Mouse (Mus musculus) heart, postnatal 14 days (tissue): ENCODE measurements around the gene Scaf11. TPM values are rescaled to one million over a fixed set of nuclear protein-coding genes. Genes with fewer than 3 reads are reported as not detected.
A peak's percentile ranks its signal among the peaks of the same experiment; 100 is the strongest.
"Not testable (repeated sequence)": the region's sequence is repeated elsewhere in the genome, so short reads cannot be mapped to it uniquely, and the experiment has no call there.

ENCODE experiments used
- DNase-seq, 2 experiments: peaks; one replicate each; pipeline ENCODE4 v3.0.0; 2021 to 2022
- intact Hi-C: fragments of 180-260 bp; cut with DNase I; formaldehyde crosslinking; loops from one replicate; pipeline ENCODE4 v1.15.1; 2025
- long read RNA-seq, 2 experiments: library from polyadenylated mRNA; stranded (forward); transcript quantifications; one replicate each; pipeline ENCODE4 v2.0.0; 2021
- total RNA-seq, 2 experiments: library from RNA; stranded (reverse); gene quantifications; 2 replicates each; pipeline ENCODE4 v1.2.3; 2021

Gene Scaf11
- total RNA-seq: 10 to 100 TPM; 48.8 to 49.6 TPM
- long read RNA-seq, experiment 1, full-length matches to known transcripts: 3 of 8 reads
- long read RNA-seq, experiment 1, partial matches to known transcripts: 1 of 8 reads
- long read RNA-seq, experiment 1, other reads (novel, unspliced or antisense): 4 of 8 reads
- long read RNA-seq, experiment 2, full-length matches to known transcripts: 7 of 15 reads
- long read RNA-seq, experiment 2, partial matches to known transcripts: 1 of 15 reads
- long read RNA-seq, experiment 2, other reads (novel, unspliced or antisense): 7 of 15 reads

- DNase-seq: peak; percentile 98
- intact Hi-C loops: loop anchor here (1.0 to 5.0 kb wide), 2 partner anchors 13 to 174 kb away; partner anchors contain the start of gene Arid2
These were observed at the start of gene Scaf11 for GRCm38 (mm10) chr15:96460730-96461540. Gene Scaf11, minus strand, starts transcription at chr15:96460843.

- intact Hi-C loops: no loop called here
- peak; percentile 53 to 72 for DNase-seq
These were observed 46.6 kb upstream of the Scaf11 start for GRCm38 (mm10) chr15:96507097-96507840.

GRCm38 (mm10) chr15:96497646-96498045 is 37.0 kb upstream of the Scaf11 start:
- intact Hi-C loops: no loop called here

DNA sequence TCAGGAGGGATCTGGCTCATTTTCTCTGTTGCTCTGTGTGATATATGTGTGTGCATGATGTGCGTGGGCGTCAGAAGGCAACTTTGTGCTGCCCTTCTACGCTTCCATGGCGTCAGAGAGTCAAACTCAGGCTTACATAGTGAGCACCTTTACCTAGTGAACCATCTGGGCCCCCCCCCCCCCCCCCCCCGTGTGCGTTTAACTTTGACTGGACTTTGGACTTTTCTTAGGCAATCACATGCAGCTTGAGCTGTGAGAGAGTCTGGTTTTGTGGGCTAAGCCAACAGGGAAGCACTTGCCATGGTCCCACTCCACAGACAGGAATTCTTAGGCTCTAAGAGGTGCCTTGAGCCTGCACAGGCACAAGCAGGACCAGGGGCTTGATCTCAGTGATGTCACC is 33.6 kb upstream of the Scaf11 start:
- intact Hi-C loops: no loop called here
- no peak for DNase-seq

More at GRCm38 (mm10) chr15:96497646-96498045, 37.0 kb upstream of the Scaf11 start:
- DNase-seq: no peak

DNA sequence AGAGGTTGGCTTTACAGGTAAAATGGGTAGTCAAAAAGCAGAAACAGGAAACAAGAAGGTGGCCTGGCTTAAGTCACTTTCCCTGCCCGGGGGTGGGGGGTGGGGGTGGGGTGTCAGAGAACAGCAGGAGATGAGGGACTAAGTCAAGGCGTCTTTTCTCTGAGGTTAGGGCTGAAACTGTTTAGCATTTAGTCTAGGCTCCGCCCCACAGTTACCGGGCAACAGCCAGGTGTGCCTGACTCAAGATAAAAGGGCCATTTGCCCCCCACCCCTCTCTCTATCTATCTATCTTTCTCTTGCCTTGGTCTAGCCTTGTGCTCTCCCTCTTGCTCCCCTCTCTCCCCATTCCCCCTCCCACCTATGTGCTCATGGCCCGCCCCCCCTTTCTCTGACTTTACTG is 32.9 kb upstream of the Scaf11 start:
- no peak for DNase-seq
- intact Hi-C loops: no loop called here

DNA sequence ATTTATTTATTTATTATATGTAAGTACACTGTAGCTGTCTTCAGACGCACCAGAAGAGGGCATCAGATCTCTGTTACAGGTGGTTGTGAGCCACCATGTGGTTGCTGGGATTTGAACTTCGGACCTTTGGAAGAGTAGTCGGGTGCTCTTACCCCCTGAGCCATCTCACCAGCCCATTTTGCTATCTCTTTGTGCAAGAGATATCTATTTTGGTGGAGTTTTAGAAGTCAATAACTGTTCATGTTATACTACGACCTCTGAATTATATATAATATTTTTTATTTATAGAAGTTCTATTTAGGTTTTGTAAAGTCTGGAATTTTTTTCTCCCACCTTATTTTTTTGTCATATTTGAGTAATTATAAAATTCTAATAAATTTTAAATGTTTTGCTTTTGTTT is 32.3 kb upstream of the Scaf11 start:
- DNase-seq, intact Hi-C loops: not testable (repeated sequence)

GRCm38 (mm10) chr15:96491861-96492641 is 31.4 kb upstream of the Scaf11 start:
- DNase-seq: no peak
- intact Hi-C loops: no loop called here

DNA sequence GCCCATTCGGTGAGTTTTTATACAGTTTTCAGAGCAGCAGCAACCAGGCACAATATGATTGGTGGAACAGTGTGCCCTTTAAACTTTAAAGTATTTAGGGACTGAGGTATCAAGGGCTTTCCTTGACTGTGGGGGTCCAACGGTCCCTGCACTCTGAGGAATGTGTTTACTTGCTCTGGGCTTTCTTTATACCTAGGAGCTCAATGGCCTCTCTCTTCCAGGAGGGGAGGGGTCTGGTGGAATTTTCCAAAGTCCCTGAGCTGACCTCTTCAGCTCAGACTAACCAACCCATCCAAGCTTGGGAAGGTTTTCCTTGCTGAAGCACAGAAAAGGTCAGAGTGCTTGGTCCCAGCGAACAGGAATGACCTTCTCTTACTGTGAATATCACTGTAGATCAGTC is 30.8 kb upstream of the Scaf11 start:
- no peak for DNase-seq
- intact Hi-C loops: no loop called here

- intact Hi-C loops: no loop called here
- DNase-seq: no peak
These were observed 29.5 kb upstream of the Scaf11 start for GRCm38 (mm10) chr15:96490123-96490522.

GRCm38 (mm10) chr15:96488941-96489786 is 28.5 kb upstream of the Scaf11 start:
- intact Hi-C loops: no loop called here
- peak in 1 of 2 experiments; percentile 30 for DNase-seq

GRCm38 (mm10) chr15:96487066-96487698 is 26.5 kb upstream of the Scaf11 start:
- no peak for DNase-seq
- intact Hi-C loops: no loop called here

DNA sequence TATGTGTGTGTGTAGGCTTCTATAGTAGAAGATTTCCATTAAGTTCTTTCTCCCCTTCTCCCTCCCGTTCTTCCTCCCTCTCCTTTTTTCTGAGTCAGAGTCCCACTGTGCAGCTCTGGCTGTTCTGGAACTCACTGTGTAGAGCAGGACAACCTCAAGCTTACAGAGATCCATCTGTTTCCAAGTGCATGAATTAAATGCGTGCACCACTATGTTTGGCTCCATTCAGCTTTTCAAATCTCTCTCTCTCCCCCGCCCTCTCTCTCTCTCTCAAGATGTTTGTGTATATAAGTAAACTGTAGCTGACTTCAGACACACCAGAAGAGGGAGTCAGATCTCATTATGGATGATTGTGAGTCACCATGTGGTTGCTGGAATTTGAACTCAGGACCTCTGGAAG is 20.2 kb upstream of the Scaf11 start:
- intact Hi-C loops: no loop called here
- DNase-seq: no peak

- intact Hi-C loops: no loop called here
These were observed 17.4 kb upstream of the Scaf11 start for GRCm38 (mm10) chr15:96478006-96478405.

DNA sequence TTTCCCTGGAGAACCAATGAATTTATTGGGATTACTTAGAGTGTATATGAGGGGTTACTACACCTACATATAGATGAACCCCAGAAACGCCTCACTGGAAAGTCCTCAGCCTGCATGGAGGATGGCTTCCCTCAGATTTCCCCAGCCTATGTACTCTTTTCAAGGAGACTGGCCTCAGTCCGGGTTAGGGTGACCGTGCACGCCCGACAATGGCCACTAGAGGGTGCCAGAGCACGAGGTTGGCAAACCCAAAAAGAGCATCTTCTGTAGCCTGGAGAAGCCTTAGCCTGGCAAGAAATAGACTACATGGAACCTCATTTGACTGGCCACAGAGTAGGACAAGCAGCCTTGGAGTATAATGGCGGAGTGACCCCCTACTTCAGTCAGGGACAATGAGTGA is 15.7 kb upstream of the Scaf11 start:
- intact Hi-C loops: no loop called here
- peak; percentile 90 to 96 for DNase-seq

More at GRCm38 (mm10) chr15:96478006-96478405, 17.4 kb upstream of the Scaf11 start:
- no peak for DNase-seq

DNA sequence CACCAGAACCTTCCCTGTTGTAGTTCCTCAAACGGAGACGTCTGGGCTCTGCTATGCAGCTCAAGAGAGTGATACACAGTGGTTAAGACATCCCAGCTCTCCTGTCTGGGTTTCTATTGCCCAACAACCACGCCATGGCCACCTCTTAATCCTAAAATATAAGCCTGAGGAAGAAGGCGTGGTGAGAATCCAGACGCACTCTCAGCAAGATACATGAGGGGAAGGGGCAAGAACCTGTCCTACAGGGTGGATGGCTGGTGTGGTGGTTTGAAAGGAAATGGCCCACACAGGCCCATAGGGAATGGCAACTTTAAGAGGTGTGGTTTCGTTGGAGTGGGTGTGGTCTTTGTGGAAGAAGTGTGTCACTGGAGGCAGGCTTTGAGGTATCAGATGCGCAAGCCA is 14.9 kb upstream of the Scaf11 start:
- intact Hi-C loops: no loop called here

DNA sequence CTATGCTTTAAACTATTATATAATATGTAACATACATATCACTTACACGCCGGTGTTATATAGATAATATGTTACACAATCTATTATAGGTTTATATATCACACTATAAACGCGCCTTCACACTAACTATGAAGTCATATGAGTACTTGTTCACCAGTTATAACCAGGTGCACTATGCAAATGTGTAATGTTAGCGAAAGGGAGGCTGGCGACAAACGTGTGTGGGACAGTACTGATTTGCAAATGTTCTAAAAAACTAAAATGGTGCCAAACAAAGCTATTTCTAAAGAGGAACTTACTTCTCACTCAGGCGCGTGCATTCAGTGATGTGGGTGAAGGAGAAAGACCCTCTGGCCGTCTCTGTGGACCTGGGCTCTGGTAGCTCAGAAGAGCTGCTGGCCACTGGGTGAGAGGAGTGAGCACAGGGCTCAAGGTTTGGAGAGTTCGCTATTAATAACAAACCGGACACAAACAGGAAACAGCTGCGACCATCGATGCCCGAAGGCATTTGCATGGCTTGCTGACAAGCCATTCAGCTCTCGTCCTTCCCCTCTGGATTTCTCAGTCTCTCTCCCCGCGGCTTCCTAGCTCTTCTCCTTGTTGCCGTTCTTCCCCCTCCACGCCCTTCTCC is 13.8 kb upstream of the Scaf11 start:
- peak; percentile 33 for DNase-seq
- intact Hi-C loops: loop anchor here (1.0 kb wide), 1 partner anchor 13 kb away; no protein-coding TSS in a partner anchor

More for the DNA sequence above, 14.9 kb upstream of the Scaf11 start:
- no peak for DNase-seq

- no peak for DNase-seq
- intact Hi-C loops: loop anchor here (1.0 kb wide), 1 partner anchor 13 kb away; no protein-coding TSS in a partner anchor
These were observed 13.3 kb upstream of the Scaf11 start for GRCm38 (mm10) chr15:96473920-96474319.

DNA sequence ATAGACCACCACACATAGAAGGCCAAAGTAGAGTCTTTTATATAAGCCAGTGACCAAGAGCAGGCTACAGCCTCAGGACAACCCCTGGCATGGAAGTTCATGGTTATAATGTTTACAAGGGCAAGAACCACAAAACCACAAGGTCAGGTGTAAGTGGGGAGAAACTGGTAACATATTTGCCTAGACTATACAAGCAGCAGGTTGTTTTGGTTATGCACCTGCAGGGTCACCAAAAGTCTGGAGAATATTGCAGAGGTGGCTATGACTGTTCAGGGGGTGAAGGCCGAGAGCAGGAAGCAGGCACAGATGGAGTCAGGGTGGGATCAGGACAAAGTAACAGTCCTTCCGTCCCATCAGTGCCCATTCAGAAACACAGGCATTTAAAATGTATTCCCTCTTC is 7.7 kb upstream of the Scaf11 start:
- intact Hi-C loops: no loop called here
- no peak for DNase-seq
